Mouse (Mus musculus): ENCODE data around the gene Fbxl4. TPM values are rescaled to one million over a fixed set of nuclear protein-coding genes. Genes with fewer than 3 reads are reported as not detected.

Gene Fbxl4
- polyA plus RNA-seq, 1 experiment from 2014 or later = 9.0 TPM

DNA sequence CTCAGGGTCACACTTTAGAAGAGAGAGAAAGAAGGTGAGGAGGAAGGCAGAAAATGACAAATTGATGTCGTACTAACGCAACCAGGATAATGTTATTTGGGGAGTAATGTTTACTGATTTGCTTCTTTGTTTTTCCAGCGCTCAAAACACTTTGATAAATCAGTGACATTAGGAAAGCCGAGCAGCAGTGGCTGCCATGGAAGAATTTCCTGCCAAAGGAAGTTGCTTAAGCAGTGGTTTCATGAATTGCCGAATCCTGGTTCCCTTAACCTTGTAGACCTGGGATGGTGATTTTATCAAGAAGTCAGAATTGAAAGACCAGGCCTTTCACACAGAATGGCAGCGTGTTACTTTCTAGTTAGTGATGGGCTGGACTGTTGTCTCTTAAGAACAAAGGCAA lies 23.3 kb downstream of the Fbxl4 start:
- DNase-seq (ENCODE audit: low spot score) (no peak), ATAC-seq (replicated peaks; ENCODE audit: insufficient number of reproducible peaks, low FRiP score, low TSS enrichment, low read depth) (no peak)
- WGBS = 79% methylated on average over 6 of the region's 6 CpGs

GRCm38 (mm10) chr4:22383528-22384265 lies 26.4 kb downstream of the Fbxl4 start:
- ATAC-seq (replicated peaks; ENCODE audit: insufficient number of reproducible peaks, low FRiP score, low TSS enrichment, low read depth) (no peak), DNase-seq (ENCODE audit: low spot score) (no peak)
- no peaks in the 10 kb centered on the region for H3K9me3 ChIP-seq (replicated peaks; ENCODE audit: control insufficient read depth, low read length)
- no peak overlapping the region for H3K4me2 ChIP-seq (ENCODE audit: low read depth, low read length)
- no peaks in the 10 kb centered on the region for H3K36me3 ChIP-seq (replicated peaks; ENCODE audit: control insufficient read depth, insufficient read depth, low read depth, low read length)
- H3K27me3 ChIP-seq (ENCODE audit: control insufficient read depth, insufficient read depth, low read length) = no peaks in the 10 kb centered on the region
- no peak overlapping the region for H3K4me3 ChIP-seq (ENCODE audit: low read depth, low read length)
- H3K9ac ChIP-seq (replicated peaks; ENCODE audit: low read length) = no peak overlapping the region
- 76% methylated on average over 1 of the region's 1 CpGs for WGBS
- H3K27ac ChIP-seq (replicated peaks; ENCODE audit: low read depth, low read length) = no peak overlapping the region
- no peaks in the 10 kb centered on the region for H3K4me1 ChIP-seq (ENCODE audit: control insufficient read depth, insufficient read depth, low read length)

More for the DNA sequence above, 23.3 kb downstream of the Fbxl4 start:
- no peak overlapping the region for H3K4me2 ChIP-seq (ENCODE audit: low read depth, low read length)
- H3K27me3 ChIP-seq (ENCODE audit: control insufficient read depth, insufficient read depth, low read length) = no peaks in the 10 kb centered on the region
- H3K4me3 ChIP-seq (ENCODE audit: low read depth, low read length) = no peak overlapping the region
- H3K9ac ChIP-seq (replicated peaks; ENCODE audit: low read length) = no peak overlapping the region
- H3K36me3 ChIP-seq (replicated peaks; ENCODE audit: control insufficient read depth, insufficient read depth, low read depth, low read length) = no peaks in the 10 kb centered on the region
- no peaks in the 10 kb centered on the region for H3K9me3 ChIP-seq (replicated peaks; ENCODE audit: control insufficient read depth, low read length)
- no peaks in the 10 kb centered on the region for H3K4me1 ChIP-seq (ENCODE audit: control insufficient read depth, insufficient read depth, low read length)
- H3K27ac ChIP-seq (replicated peaks; ENCODE audit: low read depth, low read length) = no peak overlapping the region

DNA sequence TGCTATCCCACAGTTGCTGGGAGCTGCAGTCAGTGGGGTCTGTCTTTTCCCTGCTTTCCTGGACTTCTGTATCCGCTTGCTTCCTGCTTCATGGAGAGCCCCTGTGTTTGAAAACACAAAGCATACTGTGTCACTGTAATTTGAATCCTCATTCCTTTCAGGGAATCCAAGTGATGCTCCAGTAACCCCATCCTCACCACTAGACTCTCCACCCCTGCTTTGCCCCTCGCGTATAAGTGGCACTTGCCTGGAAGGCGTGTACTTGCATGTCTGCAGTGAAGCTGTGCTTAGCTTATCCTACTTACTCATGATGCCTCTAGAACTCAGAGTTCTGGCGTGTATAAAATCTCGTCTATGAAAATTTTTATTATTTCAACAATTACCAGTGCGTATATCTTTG lies 32.7 kb downstream of the Fbxl4 start:
- ATAC-seq (replicated peaks; ENCODE audit: insufficient number of reproducible peaks, low FRiP score, low TSS enrichment, low read depth) (peak; percentile 70; the same call in 1 of the 2 replicates), DNase-seq (ENCODE audit: low spot score) (peak; percentile 58)
- H3K4me3 ChIP-seq (ENCODE audit: low read depth, low read length) = no peak overlapping the region
- H3K27ac ChIP-seq (replicated peaks; ENCODE audit: low read depth, low read length) = no peak overlapping the region
- no peaks in the 10 kb centered on the region for H3K4me1 ChIP-seq (ENCODE audit: control insufficient read depth, insufficient read depth, low read length)
- no peak overlapping the region for H3K9ac ChIP-seq (replicated peaks; ENCODE audit: low read length)
- no peaks in the 10 kb centered on the region for H3K36me3 ChIP-seq (replicated peaks; ENCODE audit: control insufficient read depth, insufficient read depth, low read depth, low read length)
- no peaks in the 10 kb centered on the region for H3K27me3 ChIP-seq (ENCODE audit: control insufficient read depth, insufficient read depth, low read length)
- no peak overlapping the region for H3K4me2 ChIP-seq (ENCODE audit: low read depth, low read length)
- no peaks in the 10 kb centered on the region for H3K9me3 ChIP-seq (replicated peaks; ENCODE audit: control insufficient read depth, low read length)
- WGBS = 37% methylated on average over 7 of the region's 7 CpGs

GRCm38 (mm10) chr4:22392777-22393473 lies 35.6 kb downstream of the Fbxl4 start:
- Histone ChIP-seq H3K4me1 (ENCODE audit: control insufficient read depth, insufficient read depth, low read length) (no peaks in the 10 kb centered on the region), H3K4me2 (ENCODE audit: low read depth, low read length) (no peak overlapping the region), H3K36me3 (replicated peaks; ENCODE audit: control insufficient read depth, insufficient read depth, low read depth, low read length) (no peaks in the 10 kb centered on the region), H3K9me3 (replicated peaks; ENCODE audit: control insufficient read depth, low read length) (no peaks in the 10 kb centered on the region), H3K9ac (replicated peaks; ENCODE audit: low read length) (no peak overlapping the region), H3K27me3 (ENCODE audit: control insufficient read depth, insufficient read depth, low read length) (no peaks in the 10 kb centered on the region), H3K27ac (replicated peaks; ENCODE audit: low read depth, low read length) (no peak overlapping the region), H3K4me3 (ENCODE audit: low read depth, low read length) (no peak overlapping the region)
- peak; percentile 6 for DNase-seq (ENCODE audit: low spot score)
- 77% methylated on average over 13 of the region's 13 CpGs for WGBS
- no peak for ATAC-seq (replicated peaks; ENCODE audit: insufficient number of reproducible peaks, low FRiP score, low TSS enrichment, low read depth)

DNA sequence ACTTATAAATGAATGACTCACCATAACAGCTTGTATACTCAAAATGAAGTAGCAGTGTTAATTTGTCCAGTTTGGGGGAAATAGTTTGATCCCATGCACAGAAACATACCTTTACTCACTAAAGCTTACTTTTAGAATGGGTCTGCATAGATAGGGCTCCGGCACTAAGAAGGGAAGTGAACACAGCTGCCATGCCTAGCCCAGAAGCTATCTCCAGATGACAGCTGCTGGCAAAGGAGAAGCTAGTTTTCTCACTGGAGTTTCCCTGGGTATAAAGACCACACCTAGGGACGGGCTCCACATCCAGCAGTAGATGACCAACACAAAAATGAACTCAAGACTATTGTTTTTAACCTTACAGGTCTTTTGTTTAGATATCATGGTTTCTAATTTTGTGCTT lies 38.1 kb downstream of the Fbxl4 start:
- Histone ChIP-seq H3K4me2 (ENCODE audit: low read depth, low read length) (no peak overlapping the region), H3K4me1 (ENCODE audit: control insufficient read depth, insufficient read depth, low read length) (no peaks in the 10 kb centered on the region), H3K27me3 (ENCODE audit: control insufficient read depth, insufficient read depth, low read length) (no peaks in the 10 kb centered on the region), H3K4me3 (ENCODE audit: low read depth, low read length) (no peak overlapping the region), H3K9ac (replicated peaks; ENCODE audit: low read length) (no peak overlapping the region), H3K9me3 (replicated peaks; ENCODE audit: control insufficient read depth, low read length) (no peaks in the 10 kb centered on the region), H3K27ac (replicated peaks; ENCODE audit: low read depth, low read length) (no peak overlapping the region), H3K36me3 (replicated peaks; ENCODE audit: control insufficient read depth, insufficient read depth, low read depth, low read length) (no peaks in the 10 kb centered on the region)
- no peak for ATAC-seq (replicated peaks; ENCODE audit: insufficient number of reproducible peaks, low FRiP score, low TSS enrichment, low read depth)
- WGBS = 75% methylated on average over 2 of the region's 2 CpGs
- DNase-seq (ENCODE audit: low spot score) = no peak

DNA sequence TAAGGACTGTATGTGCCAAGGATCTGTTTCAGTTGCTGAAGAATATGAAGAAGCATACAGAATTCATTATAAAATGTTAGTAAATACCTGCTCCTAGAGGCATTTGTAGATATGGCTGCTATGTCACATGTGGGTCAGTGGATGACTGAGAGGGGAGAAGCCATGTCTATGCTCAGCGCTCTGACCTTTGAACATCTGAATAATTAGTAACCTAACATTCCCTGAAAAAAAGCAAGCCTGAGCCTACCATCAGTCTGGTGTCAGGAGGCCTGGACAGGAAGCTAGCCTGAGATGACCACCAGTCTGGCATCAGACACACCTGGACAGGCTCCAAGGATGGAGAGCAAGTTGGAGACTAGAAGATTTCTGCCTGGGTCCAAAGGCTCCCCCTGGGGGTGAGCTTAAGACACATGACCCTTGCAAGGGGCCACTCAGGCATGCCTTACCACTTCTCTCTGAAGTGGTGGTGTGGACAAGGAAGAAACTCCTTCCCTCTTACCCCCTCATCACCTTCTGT lies 39.2 kb downstream of the Fbxl4 start:
- ATAC-seq (replicated peaks; ENCODE audit: insufficient number of reproducible peaks, low FRiP score, low TSS enrichment, low read depth) = no peak
- no peak overlapping the region for H3K4me2 ChIP-seq (ENCODE audit: low read depth, low read length)
- 97% methylated on average over 1 of the region's 1 CpGs for WGBS

GRCm38 (mm10) chr4:22397003-22397402 lies 39.7 kb downstream of the Fbxl4 start:
- no peak for ATAC-seq (replicated peaks; ENCODE audit: insufficient number of reproducible peaks, low FRiP score, low TSS enrichment, low read depth)
- H3K27ac ChIP-seq (replicated peaks; ENCODE audit: low read depth, low read length) = no peak overlapping the region
- H3K9ac ChIP-seq (replicated peaks; ENCODE audit: low read length) = no peak overlapping the region
- no peaks in the 10 kb centered on the region for H3K4me1 ChIP-seq (ENCODE audit: control insufficient read depth, insufficient read depth, low read length)
- H3K36me3 ChIP-seq (replicated peaks; ENCODE audit: control insufficient read depth, insufficient read depth, low read depth, low read length) = no peaks in the 10 kb centered on the region
- WGBS = 96% methylated on average over 5 of the region's 5 CpGs
- no peaks in the 10 kb centered on the region for H3K9me3 ChIP-seq (replicated peaks; ENCODE audit: control insufficient read depth, low read length)
- no peak overlapping the region for H3K4me2 ChIP-seq (ENCODE audit: low read depth, low read length)
- DNase-seq (ENCODE audit: low spot score) = no peak
- no peaks in the 10 kb centered on the region for H3K27me3 ChIP-seq (ENCODE audit: control insufficient read depth, insufficient read depth, low read length)
- no peak overlapping the region for H3K4me3 ChIP-seq (ENCODE audit: low read depth, low read length)

More for the DNA sequence above, 39.2 kb downstream of the Fbxl4 start:
- no peaks in the 10 kb centered on the region for H3K36me3 ChIP-seq (replicated peaks; ENCODE audit: control insufficient read depth, insufficient read depth, low read depth, low read length)
- DNase-seq (ENCODE audit: low spot score) = no peak
- no peaks in the 10 kb centered on the region for H3K27me3 ChIP-seq (ENCODE audit: control insufficient read depth, insufficient read depth, low read length)
- no peaks in the 10 kb centered on the region for H3K9me3 ChIP-seq (replicated peaks; ENCODE audit: control insufficient read depth, low read length)
- H3K4me1 ChIP-seq (ENCODE audit: control insufficient read depth, insufficient read depth, low read length) = no peaks in the 10 kb centered on the region
- H3K4me3 ChIP-seq (ENCODE audit: low read depth, low read length) = no peak overlapping the region
- H3K27ac ChIP-seq (replicated peaks; ENCODE audit: low read depth, low read length) = no peak overlapping the region
- no peak overlapping the region for H3K9ac ChIP-seq (replicated peaks; ENCODE audit: low read length)

- no peak for DNase-seq (ENCODE audit: low spot score)
- 84% methylated on average over 3 of the region's 3 CpGs for WGBS
Measured at GRCm38 (mm10) chr4:22402032-22402431, 44.7 kb downstream of the Fbxl4 start.

More at GRCm38 (mm10) chr4:22402032-22402431, 44.7 kb downstream of the Fbxl4 start:
- Histone ChIP-seq H3K9ac (replicated peaks; ENCODE audit: low read length) (no peak overlapping the region), H3K36me3 (replicated peaks; ENCODE audit: control insufficient read depth, insufficient read depth, low read depth, low read length) (no peaks in the 10 kb centered on the region), H3K4me1 (ENCODE audit: control insufficient read depth, insufficient read depth, low read length) (no peaks in the 10 kb centered on the region), H3K27me3 (ENCODE audit: control insufficient read depth, insufficient read depth, low read length) (no peaks in the 10 kb centered on the region), H3K27ac (replicated peaks; ENCODE audit: low read depth, low read length) (no peak overlapping the region), H3K4me3 (ENCODE audit: low read depth, low read length) (no peak overlapping the region), H3K4me2 (ENCODE audit: low read depth, low read length) (no peak overlapping the region), H3K9me3 (replicated peaks; ENCODE audit: control insufficient read depth, low read length) (no peaks in the 10 kb centered on the region)
- ATAC-seq (replicated peaks; ENCODE audit: insufficient number of reproducible peaks, low FRiP score, low TSS enrichment, low read depth) = no peak

Measured in embryonic facial prominence, embryonic 11.5 days (tissue).